Mouse (Mus musculus): ENCODE data around the gene Tbc1d2b. TPM values are rescaled to one million over a fixed set of nuclear protein-coding genes. Genes with fewer than 3 reads are reported as not detected.

Tbc1d2b gene
- total RNA-seq, 2 experiments from 2014 or later, result 8.7 to 10.0 TPM

DNA sequence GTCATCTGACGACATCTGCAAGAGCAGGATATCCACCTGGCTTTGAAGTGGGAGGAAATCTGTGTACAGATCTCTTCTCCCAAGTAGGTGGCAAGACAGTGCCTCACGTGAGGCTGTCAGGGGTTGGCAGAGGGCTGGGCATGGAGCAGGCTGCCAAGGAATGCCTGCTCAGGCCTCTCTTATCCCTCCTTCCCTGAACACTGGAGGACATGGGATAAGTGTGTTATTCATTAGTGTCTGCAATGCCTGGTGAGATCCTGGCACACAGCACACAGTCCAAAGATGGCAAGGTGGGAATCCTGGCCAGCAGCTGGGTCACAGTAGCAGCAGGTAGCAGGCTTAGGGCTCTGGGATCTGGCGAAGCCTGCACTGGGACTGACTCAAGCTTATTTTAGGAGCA is 57.5 kb downstream of the Tbc1d2b start:
- no peak for DNase-seq (ENCODE audit: extremely low spot score in 1 of 2, low spot score in 1 of 2)

DNA sequence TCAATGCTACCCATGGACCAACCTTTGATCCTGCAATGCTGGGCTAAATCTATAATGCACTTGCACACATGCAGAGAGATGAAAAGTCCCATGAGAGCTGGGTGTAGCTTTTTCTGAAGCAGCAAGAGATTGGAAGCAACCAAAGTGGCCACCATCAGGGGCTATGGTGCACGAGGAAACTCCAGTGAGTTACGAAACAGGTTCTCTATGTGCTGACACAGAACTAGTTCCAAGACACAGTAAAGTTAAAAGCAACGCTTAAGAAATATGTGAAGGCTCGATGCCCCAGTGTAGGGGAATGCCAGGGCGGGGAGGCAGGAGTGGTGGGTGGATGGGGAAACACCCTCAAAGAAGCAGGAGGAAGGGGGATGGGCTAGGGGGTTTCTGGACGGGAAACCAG is 61.9 kb downstream of the Tbc1d2b start:
- no peak for DNase-seq (ENCODE audit: extremely low spot score in 1 of 2, low spot score in 1 of 2)

DNA sequence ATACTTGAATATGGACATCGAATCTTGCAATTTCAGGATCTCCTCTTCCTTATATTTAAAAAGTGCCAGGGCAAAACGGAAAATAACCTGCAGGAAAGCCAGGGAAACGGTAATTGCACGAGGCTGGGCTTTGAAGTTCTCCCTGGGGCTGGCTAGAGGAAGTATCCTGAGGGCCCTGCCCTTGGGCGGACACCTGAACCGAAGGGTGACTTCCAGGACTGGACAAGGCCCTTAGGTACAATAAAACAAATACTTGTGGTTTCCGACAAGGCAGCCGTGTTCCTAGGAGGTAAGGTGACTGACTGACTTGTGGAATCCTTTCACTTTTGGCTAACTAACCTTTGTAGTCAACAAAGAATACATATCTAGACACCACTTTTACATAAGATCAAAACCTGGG is 62.8 kb downstream of the Tbc1d2b start:
- DNase-seq (ENCODE audit: extremely low spot score in 1 of 2, low spot score in 1 of 2), result no peak

DNA sequence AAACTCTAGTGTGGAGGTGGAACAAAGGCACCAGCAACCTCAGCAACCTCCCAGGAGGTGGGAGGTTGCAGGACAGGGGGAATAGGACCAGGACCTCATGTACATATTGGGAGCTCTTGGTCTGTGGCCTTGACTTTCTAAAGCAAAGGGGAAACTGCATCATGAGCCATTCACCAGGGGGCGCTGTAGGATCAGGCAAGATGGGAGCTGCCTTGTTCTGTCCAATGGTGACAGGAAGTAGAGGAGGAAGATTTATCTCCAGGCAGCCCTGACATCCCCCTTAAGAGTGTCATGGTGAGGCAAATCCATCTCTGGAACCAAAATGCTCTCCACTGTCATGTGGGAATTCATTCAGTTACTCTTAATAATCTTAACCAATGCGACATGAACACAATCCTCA is 64.1 kb downstream of the Tbc1d2b start:
- peak; percentile 75 to 96 for DNase-seq (ENCODE audit: extremely low spot score in 1 of 2, low spot score in 1 of 2)

DNA sequence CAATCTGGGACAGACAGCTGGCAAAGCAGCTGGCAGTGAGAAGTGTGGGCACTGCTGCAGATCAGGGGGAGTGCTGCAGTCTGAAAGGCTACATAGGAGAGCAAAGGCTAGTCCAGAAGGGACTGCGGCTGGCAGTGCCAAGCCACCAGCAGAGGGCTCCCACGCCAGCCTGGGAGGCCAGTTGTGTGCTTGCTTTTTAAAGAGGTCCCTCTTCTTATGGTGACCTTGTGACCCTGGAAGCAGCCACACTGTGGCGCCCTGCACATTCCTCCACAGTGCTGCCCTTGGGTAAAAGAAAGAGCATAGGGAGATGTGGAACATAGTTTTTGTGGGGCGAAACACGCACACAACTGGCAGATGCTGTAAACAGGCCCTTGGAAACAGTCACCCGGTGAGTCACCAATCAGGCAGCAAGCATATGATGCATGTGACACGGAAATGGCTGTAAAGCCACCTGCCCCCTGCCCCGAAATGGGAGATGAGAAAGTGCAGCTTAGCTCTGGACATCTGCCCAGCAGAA is 66.1 kb downstream of the Tbc1d2b start:
- no peak for DNase-seq (ENCODE audit: extremely low spot score in 1 of 2, low spot score in 1 of 2)

DNA sequence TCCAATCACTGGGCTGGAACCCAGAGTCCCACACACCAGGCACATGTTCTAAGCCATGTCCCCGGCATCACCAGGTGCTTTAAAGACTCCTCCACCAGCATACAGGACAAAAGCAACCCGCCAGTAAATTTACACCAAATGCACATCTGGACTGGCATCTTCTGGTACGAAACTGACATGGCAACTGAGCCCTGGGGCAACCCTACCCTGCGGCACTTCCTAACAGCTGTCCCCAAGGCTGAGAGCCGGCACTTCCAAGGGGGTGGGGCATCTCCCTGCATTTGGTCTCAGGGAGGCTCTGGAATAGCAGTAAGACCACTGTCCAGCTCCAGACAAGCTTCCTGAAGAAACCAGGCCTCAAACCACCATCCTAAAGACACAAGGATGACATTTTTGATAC is 67.4 kb downstream of the Tbc1d2b start:
- DNase-seq (ENCODE audit: extremely low spot score in 1 of 2, low spot score in 1 of 2), result no peak

DNA sequence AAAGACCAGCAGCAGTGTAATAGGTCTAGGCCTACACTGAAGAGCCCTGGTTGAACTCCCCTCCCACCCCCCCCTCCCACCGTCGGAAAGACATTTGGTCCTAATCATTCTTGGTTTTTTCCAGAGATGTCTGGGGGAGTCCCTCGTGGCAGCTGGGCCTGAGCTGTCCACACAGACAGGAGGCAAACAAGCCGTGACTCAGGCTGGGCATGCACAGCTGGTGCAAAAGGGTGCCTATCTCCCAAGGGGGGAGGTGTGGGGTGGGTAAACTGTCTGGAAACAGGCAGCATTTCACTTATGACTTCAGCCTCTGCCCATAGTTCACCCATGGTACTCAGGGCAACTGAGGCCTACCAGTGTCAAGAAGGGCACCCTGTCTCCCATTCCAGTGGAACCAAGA is 69.1 kb downstream of the Tbc1d2b start:
- no peak for DNase-seq (ENCODE audit: extremely low spot score in 1 of 2, low spot score in 1 of 2)

DNA sequence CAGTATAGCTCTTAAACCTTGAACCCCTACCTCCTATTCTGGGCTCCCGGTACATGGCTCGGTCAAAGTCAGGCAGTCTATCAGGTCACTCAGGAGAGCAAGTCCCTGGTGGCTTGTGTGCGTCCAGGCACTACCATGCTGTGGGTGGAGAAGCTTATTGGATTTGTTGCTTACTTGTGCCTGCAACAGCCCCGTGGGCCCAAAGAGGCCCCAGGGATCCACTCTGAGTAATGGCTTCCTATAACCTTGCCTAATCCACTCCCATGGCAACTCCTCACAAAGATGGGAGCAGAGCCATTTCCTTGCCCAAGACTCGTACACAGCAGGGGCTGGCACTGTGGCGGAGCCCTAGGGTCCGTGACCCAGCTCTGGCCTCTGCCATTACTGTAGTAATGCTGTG is 69.5 kb downstream of the Tbc1d2b start:
- no peak for DNase-seq (ENCODE audit: extremely low spot score in 1 of 2, low spot score in 1 of 2)

DNA sequence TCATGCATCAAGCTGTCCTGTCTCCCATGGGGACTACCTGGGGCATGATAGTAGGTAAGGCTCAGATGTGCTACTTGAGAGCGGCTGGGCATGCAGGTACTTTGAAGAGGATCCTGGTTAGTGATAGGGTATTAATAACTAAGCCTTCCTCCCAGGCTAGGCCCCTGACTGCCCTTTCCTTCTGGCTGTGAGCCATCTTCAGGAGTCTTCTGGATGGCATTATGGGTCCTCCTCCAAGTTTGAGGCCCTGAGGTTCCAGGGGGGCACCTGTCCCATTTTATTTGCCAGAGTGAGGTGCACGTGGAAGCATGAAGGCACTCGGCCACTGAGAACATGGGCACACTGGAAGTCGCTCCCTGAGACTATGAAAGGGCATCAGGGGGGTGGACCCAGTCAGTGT is 70.1 kb downstream of the Tbc1d2b start:
- DNase-seq (ENCODE audit: extremely low spot score in 1 of 2, low spot score in 1 of 2), result no peak

DNA sequence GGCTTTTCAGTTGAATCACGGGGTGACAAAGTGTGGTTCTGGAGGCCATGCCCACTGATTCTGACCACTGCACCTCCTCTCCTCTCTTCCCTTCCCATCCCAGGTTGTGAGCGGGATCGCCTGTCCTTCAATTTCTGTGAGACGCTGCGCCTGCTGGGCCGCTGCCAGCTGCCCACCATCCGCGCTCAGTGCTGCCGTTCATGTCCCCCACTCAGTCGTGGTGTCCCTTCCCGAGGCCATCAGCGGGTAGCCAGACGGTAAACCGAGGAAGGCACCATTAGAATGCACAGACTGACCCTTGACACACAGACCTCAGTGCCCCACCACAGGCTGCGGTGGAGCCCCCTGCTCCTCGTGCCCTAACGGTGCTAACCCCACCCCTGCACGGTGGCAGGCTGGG is 71.0 kb downstream of the Tbc1d2b start:
- no peak for DNase-seq (ENCODE audit: extremely low spot score in 1 of 2, low spot score in 1 of 2)

DNA sequence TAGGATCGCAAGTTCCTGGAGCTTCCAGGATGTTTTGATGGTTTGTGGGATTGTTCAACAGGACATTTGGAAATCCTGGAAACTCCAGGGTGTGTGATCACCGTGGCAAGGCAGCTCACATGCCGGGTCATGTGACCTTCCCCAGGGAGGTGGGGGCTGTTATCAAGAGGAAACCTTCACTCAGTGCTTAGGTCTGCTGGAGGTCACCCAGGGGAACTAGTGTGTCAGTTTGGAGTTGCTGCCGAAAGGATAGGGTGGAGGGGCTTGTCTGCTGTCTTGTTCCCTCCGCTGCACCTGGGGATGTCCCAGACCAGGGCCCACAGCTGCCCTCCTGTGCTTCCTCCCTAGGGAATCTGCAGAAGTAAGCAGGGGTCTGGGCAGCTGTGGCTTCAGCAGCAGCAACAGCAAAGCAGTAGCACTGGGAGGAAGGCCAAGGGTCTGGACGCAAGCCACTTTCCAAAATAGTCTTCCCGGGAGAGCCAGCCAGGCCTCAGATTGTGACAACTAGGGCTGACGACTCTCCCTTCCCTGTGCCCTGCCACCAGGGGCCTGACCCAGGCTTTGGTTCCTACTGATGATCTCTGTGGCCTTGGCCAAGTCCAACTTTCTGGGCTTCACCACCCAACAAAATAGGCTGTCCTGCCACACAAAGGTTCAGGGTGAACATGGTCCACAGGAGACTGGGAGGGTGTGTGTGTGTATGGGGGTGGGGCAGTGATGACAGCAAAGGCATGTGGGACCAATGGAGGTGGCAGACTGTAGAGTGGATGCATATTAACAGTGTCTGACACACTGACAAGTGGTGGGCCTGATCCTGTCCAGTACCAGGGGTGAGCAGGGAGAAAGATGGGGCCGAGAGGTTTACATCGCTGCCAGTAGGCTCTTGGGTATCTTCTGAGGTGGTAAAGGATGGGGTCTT is 71.8 kb downstream of the Tbc1d2b start:
- peak in 1 of 2 experiments; percentile 24 for DNase-seq (ENCODE audit: extremely low spot score in 1 of 2, low spot score in 1 of 2)

DNA sequence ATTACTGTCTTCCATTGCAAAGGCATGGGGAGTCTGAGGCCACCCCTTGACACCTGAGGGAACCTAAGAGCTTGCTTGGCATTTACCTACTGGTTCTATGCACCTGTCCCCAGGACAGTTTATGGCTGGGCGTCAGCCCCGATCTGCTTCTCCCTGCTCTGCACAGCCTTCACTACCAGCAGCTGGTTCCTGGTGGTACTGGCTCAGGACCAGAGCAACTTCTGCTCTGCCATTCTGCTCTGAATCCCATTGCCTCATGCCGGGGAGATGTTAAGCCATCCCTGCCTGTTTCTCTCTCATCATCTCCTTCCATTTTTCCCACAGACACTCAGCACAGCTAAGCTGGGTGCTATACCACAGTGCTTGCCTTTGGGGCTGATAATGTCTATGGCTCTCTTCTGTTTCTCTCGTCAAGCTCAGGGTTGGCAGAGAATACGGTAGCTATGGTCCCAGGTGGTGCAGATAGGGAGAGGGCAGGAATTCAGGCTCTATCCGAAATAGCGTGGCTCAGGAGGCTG is 72.7 kb downstream of the Tbc1d2b start:
- DNase-seq (ENCODE audit: extremely low spot score in 1 of 2, low spot score in 1 of 2), result no peak

DNA sequence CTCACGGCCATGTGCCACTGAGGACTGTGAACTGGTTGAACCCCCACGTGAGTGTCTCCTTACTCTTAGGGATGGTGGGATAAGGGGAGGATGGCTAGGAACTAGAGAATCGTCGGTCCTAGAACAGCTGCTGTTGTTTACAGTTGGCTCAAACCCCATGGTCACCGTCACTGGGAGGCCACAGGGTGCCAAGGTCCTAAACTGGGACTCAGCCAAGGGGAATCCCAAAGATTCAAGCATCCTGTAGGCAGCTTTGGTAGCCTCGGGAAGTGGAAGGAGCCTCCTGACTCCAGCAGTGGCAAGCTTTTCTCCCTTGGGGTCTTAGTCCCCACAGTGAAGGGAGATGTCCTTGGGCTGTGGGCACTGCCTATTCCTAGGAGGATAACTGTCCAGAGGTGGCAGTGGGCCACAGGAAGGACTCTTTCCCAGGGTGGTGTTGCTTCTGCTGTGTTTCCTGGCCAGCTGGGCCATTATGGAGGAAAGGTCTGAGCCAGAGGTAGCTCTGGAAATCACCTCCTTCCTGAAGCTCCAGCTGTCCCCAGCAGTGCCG is 73.4 kb downstream of the Tbc1d2b start:
- no peak for DNase-seq (ENCODE audit: extremely low spot score in 1 of 2, low spot score in 1 of 2)

DNA sequence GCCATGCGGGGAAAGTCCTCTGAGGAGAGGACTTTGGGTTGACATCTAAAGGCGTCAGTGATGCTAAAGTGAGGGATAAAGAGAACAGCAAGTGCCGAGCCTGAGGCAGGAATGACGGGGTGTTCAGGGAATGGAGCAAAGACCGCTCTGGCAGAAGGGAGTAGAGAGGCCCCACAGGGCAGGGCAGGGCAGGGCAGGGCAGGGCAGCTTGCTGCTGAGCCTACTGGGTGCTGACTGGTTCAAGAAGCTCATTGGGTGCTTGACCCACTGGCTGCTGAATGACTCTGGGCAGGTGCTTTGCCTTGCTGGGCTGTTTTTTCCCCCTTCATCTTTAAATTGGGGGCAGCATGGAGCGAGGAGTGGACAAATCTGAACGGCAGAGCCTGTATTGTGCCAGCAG is 74.3 kb downstream of the Tbc1d2b start:
- no peak for DNase-seq (ENCODE audit: extremely low spot score in 1 of 2, low spot score in 1 of 2)

DNA sequence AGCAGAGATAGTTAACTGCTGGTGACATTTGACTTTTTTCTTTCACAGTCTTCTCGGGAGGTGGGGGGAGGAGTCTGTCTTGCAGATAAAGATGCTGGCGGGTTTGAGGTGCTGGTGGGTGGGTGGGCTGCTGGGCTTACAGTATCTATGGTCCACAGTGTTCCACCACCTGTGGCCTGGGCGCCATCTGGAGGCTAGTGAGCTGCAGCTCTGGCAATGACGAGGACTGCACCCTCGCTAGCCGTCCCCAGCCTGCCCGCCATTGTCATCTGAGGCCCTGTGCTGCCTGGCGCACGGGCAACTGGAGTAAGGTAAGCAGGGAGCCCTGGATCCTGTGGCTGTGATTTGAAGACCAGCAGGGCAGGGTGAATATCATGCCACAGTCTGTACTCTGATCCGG is 75.6 kb downstream of the Tbc1d2b start:
- no peak for DNase-seq (ENCODE audit: extremely low spot score in 1 of 2, low spot score in 1 of 2)

DNA sequence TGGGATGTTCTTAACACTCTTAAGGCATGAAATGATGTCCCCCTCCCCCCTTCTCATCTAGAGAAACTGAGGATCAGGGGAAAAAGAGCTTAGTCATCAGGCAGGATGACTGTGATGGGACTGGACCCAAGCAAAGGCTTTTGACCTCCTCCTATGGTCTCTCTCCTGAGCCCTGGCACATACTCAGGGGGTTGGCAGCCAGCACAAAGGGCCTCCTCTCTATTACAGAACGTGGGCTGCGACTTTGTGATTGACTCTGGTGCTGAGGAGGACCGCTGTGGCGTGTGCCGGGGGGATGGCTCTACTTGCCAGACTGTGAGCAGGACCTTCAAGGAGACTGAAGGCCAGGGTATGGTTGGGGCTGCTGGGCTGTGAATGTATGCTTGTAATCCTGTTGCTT is 81.2 kb downstream of the Tbc1d2b start:
- no peak for DNase-seq (ENCODE audit: extremely low spot score in 1 of 2, low spot score in 1 of 2)

DNA sequence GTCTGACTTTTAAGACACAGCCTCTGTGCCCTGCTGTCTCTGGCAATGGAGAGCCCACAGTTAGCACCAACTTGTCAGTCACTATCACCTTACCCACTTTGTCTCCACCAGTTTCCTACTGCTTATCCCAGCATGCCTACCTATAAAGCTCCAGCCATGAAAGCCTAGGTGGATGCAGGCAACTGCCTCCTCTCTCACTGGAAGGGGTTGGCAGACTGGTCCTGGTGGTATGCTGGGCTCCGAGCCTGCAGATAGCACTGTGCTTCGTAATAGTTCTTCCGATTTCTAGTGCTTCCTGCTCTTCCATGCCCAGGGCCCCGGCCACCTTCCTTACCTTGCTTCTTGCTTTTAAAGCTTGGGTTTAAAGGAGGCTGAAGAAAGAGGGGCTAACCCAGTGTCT is 81.7 kb downstream of the Tbc1d2b start:
- no peak for DNase-seq (ENCODE audit: extremely low spot score in 1 of 2, low spot score in 1 of 2)

DNA sequence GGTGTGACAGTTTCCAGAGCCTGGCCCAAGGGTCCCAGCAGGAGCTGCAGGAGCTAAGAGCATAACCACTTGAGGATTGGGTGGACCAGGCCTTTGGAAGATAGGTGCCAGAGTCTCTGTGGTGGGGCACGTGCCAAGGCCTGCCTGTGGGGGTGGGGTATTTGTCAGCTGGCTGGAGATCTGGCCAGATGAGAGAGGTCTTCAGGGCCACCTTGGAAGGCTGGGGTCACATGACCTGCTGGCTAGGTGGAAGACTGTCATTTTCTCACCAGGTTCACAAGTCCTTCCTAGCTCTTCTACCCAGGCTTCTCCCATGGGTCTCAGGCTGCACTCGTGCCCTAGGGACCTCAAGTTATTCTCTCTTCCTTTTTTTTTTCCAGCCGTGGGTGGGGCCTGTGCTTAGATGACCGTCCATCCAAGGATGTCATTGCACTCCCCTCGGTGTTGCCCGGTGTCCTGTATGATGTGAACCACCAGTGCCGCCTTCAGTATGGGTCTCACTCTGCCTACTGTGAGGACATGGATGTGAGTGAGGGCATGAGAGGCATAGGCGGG is 85.2 kb downstream of the Tbc1d2b start:
- no peak for DNase-seq (ENCODE audit: extremely low spot score in 1 of 2, low spot score in 1 of 2)

DNA sequence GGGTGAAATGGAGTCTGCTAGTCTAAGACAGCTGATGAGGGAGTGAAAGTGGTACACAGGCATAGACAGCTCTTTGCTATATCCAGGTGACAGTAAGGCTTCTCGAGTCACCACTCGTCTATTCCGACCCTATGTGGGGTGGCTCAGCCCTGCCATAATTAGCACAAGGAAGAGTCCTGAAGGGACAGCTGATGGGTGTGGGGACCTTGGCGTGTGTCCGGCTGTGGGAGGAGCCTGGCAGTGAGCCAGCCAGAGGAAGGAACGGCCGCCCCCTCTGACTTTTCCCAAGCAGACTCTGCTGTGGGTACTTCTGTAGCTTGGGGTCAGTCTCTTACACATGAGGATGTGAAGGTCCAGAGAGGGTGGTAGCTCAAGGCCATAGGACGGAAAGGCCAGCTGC is 86.5 kb downstream of the Tbc1d2b start:
- DNase-seq (ENCODE audit: extremely low spot score in 1 of 2, low spot score in 1 of 2), result no peak

DNA sequence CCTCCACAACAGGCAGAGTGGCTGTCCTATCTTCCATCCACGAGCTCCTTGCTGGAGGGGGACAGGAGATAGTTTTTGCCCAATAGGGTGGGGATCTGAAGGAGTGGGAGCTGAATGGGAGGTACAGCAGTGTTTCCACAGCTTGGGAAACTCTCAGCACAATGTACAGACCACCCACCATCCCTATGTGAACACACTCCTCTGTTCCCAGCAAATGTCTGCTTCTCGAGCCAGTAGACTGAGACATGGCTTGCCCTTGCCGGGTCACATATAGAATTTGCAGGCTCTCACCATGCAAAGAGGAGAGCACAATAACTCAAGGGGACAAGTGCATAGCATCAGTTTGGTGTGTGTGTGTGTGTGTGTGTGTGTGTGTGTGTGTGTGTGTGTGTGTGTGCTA is 87.1 kb downstream of the Tbc1d2b start:
- DNase-seq (ENCODE audit: extremely low spot score in 1 of 2, low spot score in 1 of 2), result no peak

DNA sequence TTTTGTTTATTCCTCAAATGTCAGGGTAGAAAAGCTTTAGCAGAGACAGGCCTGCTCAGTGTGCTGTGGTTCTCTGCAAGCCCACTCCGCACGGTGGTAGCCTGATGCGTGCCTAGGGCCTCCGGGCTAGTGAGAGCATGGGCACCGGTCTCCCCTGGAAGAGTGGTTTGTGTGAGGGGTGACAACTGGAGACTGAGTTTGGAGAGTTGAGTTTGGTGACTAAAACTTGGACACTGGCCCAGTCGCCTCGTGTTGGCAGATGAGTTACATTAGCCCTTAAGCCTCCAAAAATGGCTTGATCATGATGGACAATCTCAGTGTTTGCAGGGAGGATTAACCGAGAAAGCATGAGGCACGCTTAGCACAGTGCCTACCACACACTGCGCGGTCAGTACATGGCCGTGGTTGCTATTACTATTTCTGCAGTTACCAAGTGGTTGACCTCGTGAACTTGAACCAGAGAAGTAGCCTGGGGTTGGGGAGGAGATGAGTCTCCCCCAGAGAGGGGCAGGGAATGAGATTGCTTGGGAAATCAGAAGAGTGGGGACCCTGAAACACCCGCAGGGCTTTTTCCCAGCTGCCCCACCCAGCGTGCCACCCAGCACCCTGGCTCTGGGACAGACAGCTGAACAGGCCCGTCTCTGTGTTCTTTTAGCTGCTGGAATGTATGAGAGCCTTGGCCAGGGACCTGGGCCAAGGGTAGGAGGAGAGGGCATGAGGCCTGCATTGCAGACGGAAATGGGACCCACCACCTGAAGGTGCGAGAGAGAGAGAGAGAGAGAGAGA is 87.8 kb downstream of the Tbc1d2b start:
- no peak for DNase-seq (ENCODE audit: extremely low spot score in 1 of 2, low spot score in 1 of 2)

Measured in layer of hippocampus, postnatal 25 days (tissue).